Mouse (Mus musculus): ENCODE data around the gene Limk2. TPM values are rescaled to one million over a fixed set of nuclear protein-coding genes. Genes with fewer than 3 reads are reported as not detected.

The Limk2 gene
- polyA plus RNA-seq, 1 experiment from 2014 or later = 95.8 TPM

DNA sequence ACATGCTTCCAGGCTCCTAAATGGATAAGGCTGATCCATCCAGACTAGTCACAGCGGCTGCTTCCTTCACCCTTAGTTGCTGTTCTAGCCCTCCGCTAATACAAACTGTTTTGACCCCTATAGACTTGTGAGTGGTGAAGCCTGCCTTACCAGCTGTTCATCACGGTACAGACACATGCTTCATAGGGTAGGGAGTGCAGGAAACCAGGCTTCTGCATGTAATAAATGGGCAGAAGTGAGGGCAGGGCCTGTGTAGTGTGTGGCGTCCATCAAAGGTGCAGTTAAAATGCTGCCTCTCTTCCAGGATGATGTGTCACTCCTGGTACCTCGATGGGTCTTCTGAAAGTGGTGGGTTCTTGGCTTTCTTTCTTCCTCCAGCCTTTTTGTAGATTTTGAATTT, 71.0 kb downstream of the Limk2 start:
- ATAC-seq (ENCODE audit: insufficient number of reproducible peaks, insufficient read depth, low FRiP score, low read depth) = no peak
- no peak overlapping the region for H3K4me2 ChIP-seq (replicated peaks; ENCODE audit: low read depth, low read length)
- H3K9ac ChIP-seq (replicated peaks; ENCODE audit: low read depth, low read length) = no peak overlapping the region
- H3K9me3 ChIP-seq (ENCODE audit: control insufficient read depth, low read depth, low read length) = no peaks in the 10 kb centered on the region
- H3K4me3 ChIP-seq (ENCODE audit: low read depth, low read length) = no peak overlapping the region
- H3K27me3 ChIP-seq (ENCODE audit: control insufficient read depth, insufficient read depth, low read length) = no peaks in the 10 kb centered on the region
- 42% methylated on average over 5 of the region's 5 CpGs for WGBS
- H3K4me1 ChIP-seq (ENCODE audit: control insufficient read depth, insufficient read depth, low read length) = peaks cover 29% of the 10 kb centered on the region
- no peaks in the 10 kb centered on the region for H3K36me3 ChIP-seq (ENCODE audit: control insufficient read depth, insufficient read depth, low read length)
- peak overlapping the region; percentile 71; the same call in 1 of the 2 replicates for H3K27ac ChIP-seq (ENCODE audit: low read length)

DNA sequence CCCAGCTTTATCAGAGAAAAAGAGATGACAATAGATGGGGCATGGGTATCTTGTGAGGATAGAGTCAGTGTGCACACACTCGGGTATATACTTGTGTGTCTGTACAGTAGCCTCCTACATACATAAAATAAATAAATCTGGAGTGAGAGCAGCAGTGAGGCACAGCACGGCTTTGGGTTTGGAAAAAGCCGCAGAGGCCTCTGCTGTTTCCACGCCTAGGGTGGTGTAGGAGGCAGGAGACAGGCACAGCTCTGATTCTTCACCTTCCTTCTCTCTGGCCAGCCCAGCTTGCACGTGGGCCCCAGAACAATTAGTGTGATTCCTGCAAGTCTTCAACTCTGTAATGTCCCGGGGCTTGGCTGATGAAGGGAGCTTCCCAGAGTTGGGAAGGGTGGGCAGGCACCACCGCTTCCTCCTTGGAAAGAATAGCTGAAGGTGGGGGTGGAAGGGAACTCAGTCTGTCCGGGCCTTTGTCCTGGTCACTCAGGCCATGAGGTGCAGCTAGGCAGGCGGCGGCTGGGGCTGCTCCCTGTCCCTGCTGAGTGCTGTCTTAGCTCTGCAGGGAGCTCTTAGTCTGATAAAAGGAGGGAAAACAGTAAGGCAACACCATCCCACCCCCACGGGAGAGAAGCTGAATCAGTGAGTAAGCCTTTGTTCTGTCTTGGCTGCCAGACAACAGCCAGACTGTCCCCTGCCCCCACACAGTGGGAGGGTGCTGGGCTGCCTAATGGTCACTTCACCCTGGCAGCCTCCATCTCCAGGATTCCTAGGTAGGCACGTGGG, 71.6 kb downstream of the Limk2 start:
- Histone ChIP-seq H3K27ac (ENCODE audit: low read length) (peak overlapping the region; percentile 71), H3K27me3 (ENCODE audit: control insufficient read depth, insufficient read depth, low read length) (no peaks in the 10 kb centered on the region), H3K4me2 (replicated peaks; ENCODE audit: low read depth, low read length) (no peak overlapping the region), H3K4me1 (ENCODE audit: control insufficient read depth, insufficient read depth, low read length) (peaks cover 35% of the 10 kb centered on the region), H3K9ac (replicated peaks; ENCODE audit: low read depth, low read length) (no peak overlapping the region), H3K9me3 (ENCODE audit: control insufficient read depth, low read depth, low read length) (no peaks in the 10 kb centered on the region), H3K36me3 (ENCODE audit: control insufficient read depth, insufficient read depth, low read length) (no peaks in the 10 kb centered on the region), H3K4me3 (ENCODE audit: low read depth, low read length) (no peak overlapping the region)
- peak; percentile 33; the same call in 1 of the 2 replicates for ATAC-seq (ENCODE audit: insufficient number of reproducible peaks, insufficient read depth, low FRiP score, low read depth)
- 8% methylated on average over 12 of the region's 12 CpGs for WGBS

DNA sequence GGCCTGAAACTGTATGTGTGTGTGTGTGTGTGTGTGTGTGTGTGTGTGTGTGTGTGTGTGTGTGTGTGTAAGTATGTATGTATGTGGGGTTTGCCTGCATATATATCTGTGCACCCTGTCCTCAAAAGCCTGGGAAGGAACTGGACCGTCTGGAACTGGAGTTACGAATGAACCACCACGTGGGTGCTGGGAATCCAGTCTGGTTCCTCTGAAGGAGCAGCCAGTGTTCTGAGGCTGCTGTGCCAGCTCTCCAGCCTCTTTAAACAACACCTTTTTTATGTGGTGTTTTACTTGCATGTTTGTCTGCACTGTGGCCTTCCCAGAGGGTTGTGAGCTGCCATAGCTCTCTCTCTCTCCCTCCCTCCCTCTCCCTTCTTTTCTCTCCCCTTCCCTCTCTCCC, 72.4 kb downstream of the Limk2 start:
- Histone ChIP-seq H3K4me3 (ENCODE audit: low read depth, low read length) (no peak overlapping the region), H3K27ac (ENCODE audit: low read length) (no peak overlapping the region), H3K4me1 (ENCODE audit: control insufficient read depth, insufficient read depth, low read length) (peaks cover 40% of the 10 kb centered on the region), H3K4me2 (replicated peaks; ENCODE audit: low read depth, low read length) (no peak overlapping the region), H3K9ac (replicated peaks; ENCODE audit: low read depth, low read length) (no peak overlapping the region), H3K27me3 (ENCODE audit: control insufficient read depth, insufficient read depth, low read length) (no peaks in the 10 kb centered on the region), H3K36me3 (ENCODE audit: control insufficient read depth, insufficient read depth, low read length) (no peaks in the 10 kb centered on the region), H3K9me3 (ENCODE audit: control insufficient read depth, low read depth, low read length) (no peaks in the 10 kb centered on the region)
- no peak for ATAC-seq (ENCODE audit: insufficient number of reproducible peaks, insufficient read depth, low FRiP score, low read depth)
- WGBS = 77% methylated on average over 3 of the region's 3 CpGs

DNA sequence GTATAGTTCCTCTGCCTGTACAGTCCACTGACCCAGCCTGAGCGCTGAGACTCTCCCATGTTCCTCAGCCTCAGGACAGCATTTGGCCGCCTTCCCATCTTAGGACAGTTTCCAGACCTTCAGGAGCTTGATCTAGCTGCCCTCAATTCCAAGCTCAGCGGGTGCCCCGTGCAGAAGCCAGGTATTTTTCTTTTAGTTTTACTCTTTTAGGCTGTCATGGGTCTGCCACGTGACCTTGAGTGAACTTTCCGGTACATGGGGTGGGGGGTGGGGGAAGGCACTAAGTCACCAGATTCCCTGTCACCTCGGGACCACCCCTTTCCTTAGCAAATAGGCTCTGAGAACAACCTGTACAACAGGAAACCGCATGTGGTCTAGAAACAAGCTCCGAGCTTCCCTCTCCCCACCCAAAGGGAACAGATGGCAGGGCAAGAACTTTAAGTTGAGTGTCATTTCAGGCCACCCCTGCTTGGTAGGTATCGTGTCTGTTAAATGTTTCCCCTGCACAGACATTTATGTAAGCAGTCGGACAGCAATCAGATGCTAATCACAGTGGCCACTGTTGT, 73.3 kb downstream of the Limk2 start:
- H3K4me2 ChIP-seq (replicated peaks; ENCODE audit: low read depth, low read length) = 0 out of 2 replicates have a peak overlapping the region, but pooled peaks have one; percentile 10
- no peak for ATAC-seq (ENCODE audit: insufficient number of reproducible peaks, insufficient read depth, low FRiP score, low read depth)
- no peaks in the 10 kb centered on the region for H3K9me3 ChIP-seq (ENCODE audit: control insufficient read depth, low read depth, low read length)
- no peak overlapping the region for H3K9ac ChIP-seq (replicated peaks; ENCODE audit: low read depth, low read length)
- H3K27ac ChIP-seq (ENCODE audit: low read length) = peak overlapping the region; percentile 21; the same call in 1 of the 2 replicates
- H3K4me1 ChIP-seq (ENCODE audit: control insufficient read depth, insufficient read depth, low read length) = peaks cover 40% of the 10 kb centered on the region
- H3K36me3 ChIP-seq (ENCODE audit: control insufficient read depth, insufficient read depth, low read length) = no peaks in the 10 kb centered on the region
- H3K4me3 ChIP-seq (ENCODE audit: low read depth, low read length) = no peak overlapping the region
- H3K27me3 ChIP-seq (ENCODE audit: control insufficient read depth, insufficient read depth, low read length) = no peaks in the 10 kb centered on the region
- WGBS = 21% methylated on average over 11 of the region's 11 CpGs

DNA sequence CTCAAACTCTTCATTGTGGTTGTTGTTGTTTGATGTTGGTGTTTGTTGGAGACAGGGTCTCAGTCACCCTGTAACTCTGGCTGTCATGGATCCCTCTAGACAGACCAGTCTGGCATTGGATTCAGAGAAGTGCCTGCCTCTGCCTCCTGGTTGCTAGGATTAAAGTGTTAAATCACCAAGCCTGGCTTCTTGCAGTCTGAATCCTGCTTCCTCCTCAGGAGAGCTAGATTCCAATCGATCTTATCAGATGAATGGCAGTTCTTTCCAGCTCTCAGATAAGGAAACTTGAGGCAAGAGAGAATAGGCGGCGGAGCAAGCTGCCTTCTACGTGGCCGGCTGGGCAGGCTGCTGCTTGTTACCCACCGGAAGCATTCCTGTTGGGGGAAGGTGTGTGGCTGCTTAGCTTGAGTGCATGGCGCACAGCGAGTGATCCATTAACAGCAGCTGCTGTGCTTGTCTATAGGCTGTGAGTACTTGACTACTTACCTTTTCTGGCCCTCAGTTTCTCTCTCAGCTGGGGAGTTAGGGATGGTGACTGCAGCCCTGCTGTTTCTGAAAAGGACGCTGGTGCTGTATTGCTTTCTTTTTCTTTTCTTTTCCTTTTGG, 74.2 kb downstream of the Limk2 start:
- Histone ChIP-seq H3K4me1 (ENCODE audit: control insufficient read depth, insufficient read depth, low read length) (peaks cover 40% of the 10 kb centered on the region), H3K27ac (ENCODE audit: low read length) (no peak overlapping the region), H3K9ac (replicated peaks; ENCODE audit: low read depth, low read length) (no peak overlapping the region), H3K4me3 (ENCODE audit: low read depth, low read length) (no peak overlapping the region), H3K9me3 (ENCODE audit: control insufficient read depth, low read depth, low read length) (no peaks in the 10 kb centered on the region), H3K4me2 (replicated peaks; ENCODE audit: low read depth, low read length) (no peak overlapping the region), H3K27me3 (ENCODE audit: control insufficient read depth, insufficient read depth, low read length) (no peaks in the 10 kb centered on the region), H3K36me3 (ENCODE audit: control insufficient read depth, insufficient read depth, low read length) (no peaks in the 10 kb centered on the region)
- 38% methylated on average over 9 of the region's 9 CpGs for WGBS
- ATAC-seq (ENCODE audit: insufficient number of reproducible peaks, insufficient read depth, low FRiP score, low read depth) = no peak

DNA sequence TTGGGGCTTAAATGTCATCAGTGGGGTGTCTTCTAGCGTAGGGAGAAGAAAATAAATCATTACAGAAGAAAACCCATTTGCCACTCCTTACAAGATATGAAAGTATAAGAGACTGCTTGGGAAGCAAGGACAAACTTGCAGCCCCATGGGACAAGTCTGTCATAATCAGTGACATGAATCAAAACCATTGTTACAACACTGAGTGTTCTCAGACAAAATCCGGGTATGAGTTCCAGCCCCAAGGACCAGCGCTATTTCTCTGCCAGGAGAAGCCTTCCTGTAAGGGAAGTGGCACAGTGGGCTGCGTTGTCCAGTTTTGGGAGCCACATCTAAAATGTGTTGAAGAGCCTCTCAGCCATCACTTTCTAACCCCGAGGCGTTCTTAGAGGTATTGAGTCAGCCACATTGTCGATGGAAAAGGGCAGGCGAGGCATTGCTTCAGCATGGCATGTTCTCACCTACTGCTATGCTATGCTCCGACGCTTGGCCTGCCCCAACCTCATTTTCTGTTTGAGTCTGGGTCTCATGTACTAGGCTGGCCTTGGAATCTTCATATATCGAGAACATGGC, 74.8 kb downstream of the Limk2 start:
- no peak overlapping the region for H3K9ac ChIP-seq (replicated peaks; ENCODE audit: low read depth, low read length)
- WGBS = 87% methylated on average over 11 of the region's 11 CpGs
- H3K9me3 ChIP-seq (ENCODE audit: control insufficient read depth, low read depth, low read length) = no peaks in the 10 kb centered on the region
- ATAC-seq (ENCODE audit: insufficient number of reproducible peaks, insufficient read depth, low FRiP score, low read depth) = no peak
- H3K36me3 ChIP-seq (ENCODE audit: control insufficient read depth, insufficient read depth, low read length) = no peaks in the 10 kb centered on the region
- H3K4me3 ChIP-seq (ENCODE audit: low read depth, low read length) = no peak overlapping the region
- no peaks in the 10 kb centered on the region for H3K27me3 ChIP-seq (ENCODE audit: control insufficient read depth, insufficient read depth, low read length)
- no peak overlapping the region for H3K4me2 ChIP-seq (replicated peaks; ENCODE audit: low read depth, low read length)
- H3K27ac ChIP-seq (ENCODE audit: low read length) = no peak overlapping the region
- H3K4me1 ChIP-seq (ENCODE audit: control insufficient read depth, insufficient read depth, low read length) = peaks cover 40% of the 10 kb centered on the region

DNA sequence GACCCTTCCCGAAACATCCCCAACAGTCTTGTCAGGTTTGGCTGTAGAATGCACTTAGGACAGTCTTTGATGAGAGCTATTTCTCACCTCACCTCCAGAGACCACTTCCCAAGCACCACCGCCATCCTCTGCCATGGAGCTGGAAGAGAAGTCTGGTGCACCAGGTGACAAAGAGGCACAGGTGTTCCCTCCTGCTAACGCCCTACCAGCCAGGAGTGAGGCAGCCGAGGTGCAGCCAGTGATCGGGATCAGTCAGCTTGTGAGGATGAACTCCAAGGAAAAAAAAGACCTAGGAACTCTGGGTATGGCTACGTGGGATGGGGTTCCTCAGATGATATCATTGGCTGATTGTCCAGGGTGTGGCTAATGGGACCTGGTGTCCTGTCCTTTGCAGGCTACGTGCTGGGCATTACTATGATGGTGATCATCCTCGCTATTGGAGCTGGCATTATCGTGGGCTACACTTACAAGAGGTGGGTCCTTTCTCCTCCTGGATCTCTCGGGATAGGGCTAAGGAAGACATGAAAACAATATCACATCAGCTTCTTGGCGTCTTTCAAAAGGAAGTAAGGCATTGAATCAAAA, 75.8 kb downstream of the Limk2 start:
- Histone ChIP-seq H3K36me3 (ENCODE audit: control insufficient read depth, insufficient read depth, low read length) (no peaks in the 10 kb centered on the region), H3K4me2 (replicated peaks; ENCODE audit: low read depth, low read length) (no peak overlapping the region), H3K9me3 (ENCODE audit: control insufficient read depth, low read depth, low read length) (no peaks in the 10 kb centered on the region), H3K4me3 (ENCODE audit: low read depth, low read length) (no peak overlapping the region), H3K4me1 (ENCODE audit: control insufficient read depth, insufficient read depth, low read length) (peaks cover 40% of the 10 kb centered on the region), H3K9ac (replicated peaks; ENCODE audit: low read depth, low read length) (no peak overlapping the region), H3K27me3 (ENCODE audit: control insufficient read depth, insufficient read depth, low read length) (no peaks in the 10 kb centered on the region), H3K27ac (ENCODE audit: low read length) (no peak overlapping the region)
- WGBS = 89% methylated on average over 11 of the region's 11 CpGs
- ATAC-seq (ENCODE audit: insufficient number of reproducible peaks, insufficient read depth, low FRiP score, low read depth) = no peak

All from stomach, embryonic 14.5 days (tissue).